Mouse (Mus musculus) fibroblast of lung, adult 2 months (primary cell): ENCODE measurements at regions not wholly inside any gene's neighbourhood (a gene's known extent, or its start where the extent isn't known, plus 50 kb on each side); places are given as distances from the start of the nearest gene placed in this dataset.
A peak's percentile ranks its signal among the peaks of the same experiment; 100 is the strongest.

Experiments used
- DNase-seq: peaks from one replicate; pipeline ENCODE4 v3.0.0-alpha.2; 2011; ENCODE audit warnings: low read depth

GRCm38 (mm10) chr12:97529556-97529955 lies 729.7 kb downstream of the Galc start:
- no peak for DNase-seq

DNA sequence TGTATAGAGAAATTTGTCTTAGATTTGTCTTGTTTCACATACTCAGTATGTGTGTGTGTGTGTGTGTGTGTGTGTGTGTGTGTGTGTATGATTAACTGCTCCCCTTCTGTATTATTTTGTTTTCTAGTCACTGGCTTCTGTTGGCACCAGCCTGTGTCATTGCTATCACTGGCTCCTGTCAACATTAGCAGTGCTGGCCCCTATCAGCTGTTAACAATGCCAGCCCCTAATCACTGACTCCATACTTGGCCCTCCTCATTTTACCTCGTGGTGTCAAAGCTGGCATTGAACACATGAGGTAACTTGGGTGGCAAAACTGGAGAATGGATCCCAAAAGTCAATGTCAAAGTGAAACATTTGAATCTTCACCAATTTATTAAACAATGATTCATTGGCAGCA lies 733.3 kb downstream of the Galc start:
- no peak for DNase-seq

DNA sequence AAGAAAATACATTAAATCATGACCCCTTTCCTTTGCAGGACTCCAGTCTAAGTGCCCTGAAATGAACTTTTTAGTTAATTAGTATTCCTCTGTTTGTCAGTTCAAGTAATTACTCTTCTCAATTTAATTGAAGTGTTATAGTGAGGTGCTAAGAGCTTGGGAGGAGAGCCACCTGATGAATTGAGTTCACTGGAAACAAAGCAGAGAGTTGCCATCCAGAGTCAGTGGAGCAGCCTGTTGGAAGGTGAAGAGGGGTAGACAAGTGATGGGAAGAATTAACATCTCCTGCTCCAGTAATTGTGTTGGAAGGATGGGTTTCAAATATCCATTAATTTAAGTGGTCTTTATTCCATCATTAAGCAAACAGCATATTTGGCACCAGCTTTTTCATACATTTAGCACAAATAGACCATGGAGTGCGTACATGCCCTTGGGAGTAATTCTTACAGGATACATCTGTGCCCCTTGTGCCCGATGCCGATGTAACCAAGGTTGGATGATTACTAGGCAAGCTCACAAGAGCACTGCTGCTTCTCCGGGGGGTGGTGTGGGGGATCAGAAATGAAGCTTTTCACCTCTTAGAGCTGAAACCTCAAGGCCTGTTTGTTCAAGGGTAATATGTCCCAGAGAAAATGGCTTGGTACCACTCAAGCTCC lies 739.3 kb downstream of the Galc start:
- DNase-seq, result no peak

- DNase-seq, result peak; percentile 55
Measured at GRCm38 (mm10) chr12:97517534-97517933, 741.7 kb downstream of the Galc start.

- no peak for DNase-seq
Measured at GRCm38 (mm10) chr12:97515805-97516204, 743.5 kb downstream of the Galc start.

DNA sequence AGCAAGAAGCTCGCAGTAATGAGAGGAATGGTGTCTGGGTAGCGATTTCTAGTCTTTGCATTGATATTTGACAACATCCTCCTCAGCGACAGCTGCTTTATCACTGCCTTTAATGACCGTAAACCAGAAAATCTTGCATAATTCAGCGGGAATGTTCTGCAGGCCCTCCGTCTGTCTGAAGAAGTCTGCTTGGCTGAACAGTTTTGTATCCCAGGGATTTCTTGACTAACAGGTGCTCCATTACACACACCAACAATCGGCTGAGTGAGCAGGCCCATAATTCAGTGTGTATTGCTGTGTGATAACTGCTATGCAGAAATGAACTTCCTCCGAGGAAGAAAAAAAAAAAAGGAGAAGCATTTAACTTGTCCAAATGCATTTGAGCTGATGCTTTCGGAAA lies 747.4 kb downstream of the Galc start:
- DNase-seq, result no peak

- DNase-seq, result no peak
Measured at GRCm38 (mm10) chr12:97501441-97501840, 757.8 kb downstream of the Galc start.

DNA sequence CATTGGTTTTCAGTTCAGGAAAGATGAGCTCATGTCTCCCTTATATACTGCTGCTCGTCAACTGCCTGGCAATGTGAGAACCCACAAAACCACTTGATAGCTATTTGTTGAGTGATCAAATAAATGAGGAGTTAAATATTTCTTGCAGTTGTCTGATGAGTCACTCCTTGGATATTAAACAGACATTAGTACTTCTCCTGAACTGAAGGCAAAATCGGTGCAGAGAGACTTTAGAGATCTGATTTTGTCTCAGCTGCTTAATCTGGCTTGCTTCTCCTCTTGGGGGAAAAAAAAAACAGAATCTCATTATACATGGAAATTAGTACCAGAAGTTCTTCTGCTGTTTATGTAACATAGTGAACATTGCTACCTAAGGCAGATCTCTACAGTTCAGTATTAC lies 775.7 kb downstream of the Galc start:
- DNase-seq, result no peak

- no peak for DNase-seq
Measured at GRCm38 (mm10) chr12:97476466-97477250, 782.6 kb downstream of the Galc start.

DNA sequence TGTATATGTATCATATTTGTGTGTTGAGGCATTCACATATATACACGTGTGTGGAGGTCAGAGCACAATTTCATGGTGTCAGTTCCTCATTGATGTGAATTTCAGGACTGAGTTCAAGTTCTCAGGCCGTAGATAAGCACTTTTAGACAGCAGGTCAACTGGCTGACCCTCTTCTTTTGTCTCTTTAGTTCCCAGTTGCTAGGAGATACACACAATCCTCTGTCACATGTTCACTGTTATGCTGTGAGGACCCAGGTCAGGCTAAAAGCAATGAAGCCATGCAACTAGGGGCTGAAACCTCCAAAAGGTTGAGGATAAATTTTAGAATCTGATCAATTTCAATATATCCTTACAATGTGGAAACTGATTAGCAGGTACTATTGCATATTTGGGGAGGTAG lies 783.5 kb downstream of the Galc start:
- no peak for DNase-seq

DNA sequence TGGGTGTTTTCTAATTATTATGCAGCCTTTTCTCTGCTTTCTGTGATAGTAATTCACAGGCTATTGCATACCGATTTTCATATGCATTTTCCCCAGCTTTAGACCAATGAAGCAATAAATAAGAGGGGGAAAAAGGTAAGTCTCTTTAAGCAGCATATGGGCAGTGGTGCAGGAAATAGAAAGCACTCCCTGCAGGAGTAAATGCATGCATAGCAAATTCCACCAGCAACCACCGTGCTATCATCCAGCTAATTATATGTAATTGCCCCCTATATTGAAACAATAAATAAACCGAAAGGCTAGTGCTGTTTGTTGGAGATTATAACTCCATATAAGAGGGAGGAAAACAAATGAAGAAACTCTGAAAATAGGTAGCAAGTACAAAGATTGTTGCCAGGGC lies 790.1 kb downstream of the Galc start:
- no peak for DNase-seq

- DNase-seq, result no peak
Measured at GRCm38 (mm10) chr12:97436141-97436540, 823.1 kb downstream of the Galc start.

DNA sequence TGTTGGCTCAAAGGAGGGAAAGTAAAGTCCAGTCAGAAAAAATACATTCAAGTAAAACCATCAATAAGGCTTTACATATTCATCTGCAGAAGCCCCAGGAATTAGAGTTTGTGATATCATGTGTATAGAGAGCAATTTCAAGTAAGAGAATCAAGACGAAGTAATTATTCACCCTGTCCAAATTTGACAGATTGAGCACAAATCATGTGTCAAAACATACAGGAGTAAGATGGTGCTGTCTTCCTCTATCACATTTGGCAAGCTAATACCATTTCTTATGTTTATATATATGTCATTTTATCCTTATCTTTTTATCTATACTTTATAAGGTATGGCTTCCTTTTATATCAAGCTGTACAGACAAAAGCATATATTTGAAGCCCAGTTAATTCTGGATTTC lies 825.2 kb downstream of the Galc start:
- DNase-seq, result no peak

- no peak for DNase-seq
Measured at GRCm38 (mm10) chr12:97432704-97433103, 826.6 kb downstream of the Galc start.

- peak; percentile 11 for DNase-seq
Measured at GRCm38 (mm10) chr12:97428252-97428651, 831.0 kb downstream of the Galc start.

DNA sequence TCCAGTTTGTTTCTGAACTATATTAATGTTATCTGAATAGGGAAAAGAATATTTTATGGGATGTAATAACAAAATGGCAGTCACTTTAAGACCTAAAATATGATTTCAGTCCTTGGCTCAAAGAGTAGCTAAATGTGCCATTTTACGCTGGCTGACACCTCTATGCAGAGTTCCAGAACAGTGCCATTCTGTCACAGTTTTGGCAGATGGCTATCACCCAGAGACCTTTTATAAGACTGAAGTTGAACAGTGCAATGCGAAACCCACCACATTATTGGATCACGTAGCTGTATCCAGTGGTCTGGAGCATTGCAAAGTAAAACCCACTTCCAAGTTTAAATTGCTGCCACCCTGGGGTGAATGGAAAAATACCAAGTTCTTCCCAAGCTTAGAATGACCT lies 834.5 kb downstream of the Galc start:
- DNase-seq, result no peak

DNA sequence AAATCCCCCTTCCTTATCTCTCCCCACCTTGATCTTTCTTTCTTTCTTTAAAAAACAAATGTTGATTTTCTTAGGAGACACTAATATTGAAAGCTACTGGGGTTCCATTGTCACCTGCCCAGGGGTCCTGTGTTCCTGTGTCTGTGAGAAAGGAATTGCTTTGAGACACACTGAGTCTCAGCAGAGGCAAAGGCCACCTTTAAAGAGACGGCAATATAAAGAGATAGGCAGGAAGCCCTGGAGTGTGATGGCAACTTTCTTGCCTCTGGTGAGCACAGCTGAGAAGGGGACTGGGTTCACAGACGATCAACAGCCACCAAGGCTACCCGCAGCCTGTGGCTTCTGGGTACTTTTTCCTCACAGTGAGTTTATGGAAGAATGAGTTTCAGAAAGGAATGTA lies 855.8 kb downstream of the Galc start:
- DNase-seq, result no peak

DNA sequence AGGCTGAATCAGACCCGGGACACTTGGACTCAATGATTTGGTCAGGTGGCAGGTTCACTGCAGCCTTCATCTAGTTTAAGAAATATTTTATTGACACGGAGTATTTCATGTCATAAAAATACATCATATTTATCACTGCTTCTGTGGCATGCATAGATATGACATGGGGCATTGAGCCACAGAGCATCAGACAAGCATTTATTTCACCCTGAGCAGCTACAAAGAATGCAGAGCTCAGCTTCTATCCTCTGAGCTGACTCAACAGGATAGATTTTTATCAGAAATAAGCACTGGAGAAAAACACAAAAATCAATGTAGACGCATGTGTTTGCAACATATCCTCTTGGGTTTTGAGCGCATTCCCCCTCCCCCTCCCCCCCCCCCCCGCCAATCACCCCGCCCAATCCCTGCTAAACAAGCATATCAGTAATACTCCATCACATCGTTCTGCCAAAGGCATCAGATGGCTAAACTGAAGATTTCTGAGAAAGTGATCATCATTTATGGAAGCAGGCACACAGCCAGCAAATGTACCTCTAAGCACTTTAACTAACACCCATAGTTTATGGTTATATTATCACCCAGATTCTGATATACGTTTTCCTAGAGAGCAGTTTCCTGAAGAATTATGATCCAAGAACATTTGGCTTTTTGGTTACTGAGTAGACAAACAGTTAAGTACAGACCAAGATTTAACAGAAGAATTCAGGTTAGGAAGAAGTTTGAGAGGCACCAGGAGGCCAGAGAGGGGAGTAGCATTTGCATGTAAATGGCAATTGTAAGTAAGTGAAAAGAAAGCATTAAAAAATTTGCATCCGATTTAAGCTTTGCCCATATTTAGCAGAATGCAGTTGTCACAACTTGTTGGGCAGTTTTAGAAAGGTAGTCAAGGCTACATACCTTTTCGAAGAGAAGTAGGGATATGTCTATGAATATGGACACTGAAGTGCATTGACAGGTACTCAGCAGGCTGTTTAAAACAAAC lies 856.6 kb downstream of the Galc start:
- DNase-seq, result no peak

DNA sequence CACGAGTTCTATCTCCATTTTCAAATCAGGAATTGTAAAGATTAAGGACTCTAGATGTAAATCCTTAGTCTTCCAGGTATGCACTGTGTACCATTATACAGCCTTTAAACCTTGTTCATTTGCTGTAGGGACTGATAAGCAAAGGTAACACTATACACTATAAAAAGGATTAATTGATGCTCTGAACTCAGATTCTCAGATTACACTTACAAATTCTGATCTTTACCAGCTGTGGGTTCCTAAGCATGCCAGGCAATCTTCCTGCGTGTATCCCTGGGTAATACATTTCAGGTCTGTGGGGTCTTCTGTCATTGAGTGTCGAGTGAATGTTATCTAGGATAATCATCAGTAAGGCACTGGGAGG lies 860.7 kb downstream of the Galc start:
- DNase-seq, result no peak

DNA sequence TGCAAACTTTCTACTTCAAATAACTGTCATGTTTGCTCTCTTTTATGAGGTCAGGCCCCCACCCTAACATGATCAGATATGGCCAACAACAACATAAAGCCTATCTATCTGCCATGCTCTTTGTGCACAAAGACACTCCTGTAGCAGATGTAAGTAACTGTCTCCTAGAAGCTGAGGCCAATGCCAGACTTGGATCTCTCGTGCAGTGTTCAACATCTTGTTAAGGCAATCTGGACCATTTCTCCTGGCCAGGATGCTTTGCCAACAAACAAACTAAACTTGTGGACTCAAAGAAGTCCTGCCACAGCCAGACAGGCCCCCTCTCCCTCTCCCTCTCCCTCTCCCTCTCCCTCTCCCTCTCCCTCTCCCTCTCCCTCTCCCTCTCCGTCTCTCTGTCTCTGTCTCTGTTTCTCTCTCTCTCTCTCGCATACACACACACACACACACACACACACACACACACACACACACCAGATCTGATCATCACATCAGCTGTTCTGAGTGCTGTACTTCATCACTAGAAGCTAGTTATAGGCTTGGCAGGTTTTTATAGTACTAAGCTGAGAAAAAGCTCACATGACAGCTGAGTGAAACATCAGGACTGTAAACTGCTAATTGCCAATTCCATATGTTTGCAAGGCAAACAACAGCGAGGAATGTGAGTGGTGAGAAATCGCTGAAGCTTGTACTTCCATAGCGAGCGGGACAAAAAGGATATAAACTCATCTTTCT lies 861.2 kb downstream of the Galc start:
- DNase-seq, result no peak

- peak; percentile 11 for DNase-seq
Measured at GRCm38 (mm10) chr12:97361804-97362203, 897.5 kb downstream of the Galc start.

GRCm38 (mm10) chr12:97360656-97361055 lies 898.6 kb downstream of the Galc start:
- no peak for DNase-seq
